Mouse (Mus musculus): ENCODE results near the gene Bank1. TPM values are rescaled to one million over a fixed set of nuclear protein-coding genes. Genes with fewer than 3 reads are reported as not detected.

The Bank1 gene
- polyA plus RNA-seq, 1 experiment: 2.8 TPM

- no peak overlapping the region for H3K4me3 ChIP-seq (ENCODE audit: insufficient read depth, low read length)
- H3K4me1 ChIP-seq (ENCODE audit: control insufficient read depth, insufficient read depth, low read length): no peaks in the 10 kb centered on the region
- H3K27ac ChIP-seq (ENCODE audit: insufficient read depth, low read depth, low read length): no peak overlapping the region
- no peak for TF ChIP-seq CTCF (IDR thresholded peaks at IDR 0.05; ENCODE audit: low read depth, low read length)
Observed at GRCm38 (mm10) chr3:136264969-136265595, 60.8 kb downstream of the Bank1 start.

GRCm38 (mm10) chr3:136257761-136258160 is 68.1 kb downstream of the Bank1 start:
- TF ChIP-seq CTCF (IDR thresholded peaks at IDR 0.05; ENCODE audit: low read depth, low read length) (no peak), POLR2A (IDR thresholded peaks at IDR 0.05; ENCODE audit: borderline replicate concordance, low read depth, low read length) (no peak)
- Histone ChIP-seq H3K27ac (ENCODE audit: insufficient read depth, low read depth, low read length) (no peak overlapping the region), H3K4me1 (ENCODE audit: control insufficient read depth, insufficient read depth, low read length) (peaks cover 10% of the 10 kb centered on the region), H3K4me3 (ENCODE audit: insufficient read depth, low read length) (no peak overlapping the region)

GRCm38 (mm10) chr3:136254713-136255112 is 71.2 kb downstream of the Bank1 start:
- peaks cover 13% of the 10 kb centered on the region for H3K4me1 ChIP-seq (ENCODE audit: control insufficient read depth, insufficient read depth, low read length)
- H3K27ac ChIP-seq (ENCODE audit: insufficient read depth, low read depth, low read length): no peak overlapping the region
- TF ChIP-seq POLR2A (IDR thresholded peaks at IDR 0.05; ENCODE audit: borderline replicate concordance, low read depth, low read length) (no peak), CTCF (IDR thresholded peaks at IDR 0.05; ENCODE audit: low read depth, low read length) (no peak)
- no peak overlapping the region for H3K4me3 ChIP-seq (ENCODE audit: insufficient read depth, low read length)

GRCm38 (mm10) chr3:136252820-136253219 is 73.0 kb downstream of the Bank1 start:
- Histone ChIP-seq H3K4me1 (ENCODE audit: control insufficient read depth, insufficient read depth, low read length) (peaks cover 14% of the 10 kb centered on the region), H3K4me3 (ENCODE audit: insufficient read depth, low read length) (no peak overlapping the region), H3K27ac (ENCODE audit: insufficient read depth, low read depth, low read length) (no peak overlapping the region)
- TF ChIP-seq POLR2A (IDR thresholded peaks at IDR 0.05; ENCODE audit: borderline replicate concordance, low read depth, low read length) (no peak), CTCF (IDR thresholded peaks at IDR 0.05; ENCODE audit: low read depth, low read length) (no peak)

GRCm38 (mm10) chr3:136251578-136251977 is 74.3 kb downstream of the Bank1 start:
- Histone ChIP-seq H3K4me3 (ENCODE audit: insufficient read depth, low read length) (no peak overlapping the region), H3K4me1 (ENCODE audit: control insufficient read depth, insufficient read depth, low read length) (peaks cover 19% of the 10 kb centered on the region), H3K27ac (ENCODE audit: insufficient read depth, low read depth, low read length) (no peak overlapping the region)
- TF ChIP-seq POLR2A (IDR thresholded peaks at IDR 0.05; ENCODE audit: borderline replicate concordance, low read depth, low read length): no peak
- no peak for TF ChIP-seq CTCF (IDR thresholded peaks at IDR 0.05; ENCODE audit: low read depth, low read length)

GRCm38 (mm10) chr3:136247331-136247730 is 78.5 kb downstream of the Bank1 start:
- H3K4me1 ChIP-seq (ENCODE audit: control insufficient read depth, insufficient read depth, low read length): peaks cover 11% of the 10 kb centered on the region
- H3K4me3 ChIP-seq (ENCODE audit: insufficient read depth, low read length): no peak overlapping the region
- TF ChIP-seq POLR2A (IDR thresholded peaks at IDR 0.05; ENCODE audit: borderline replicate concordance, low read depth, low read length): no peak
- TF ChIP-seq CTCF (IDR thresholded peaks at IDR 0.05; ENCODE audit: low read depth, low read length): no peak
- H3K27ac ChIP-seq (ENCODE audit: insufficient read depth, low read depth, low read length): no peak overlapping the region

- no peak overlapping the region for H3K27ac ChIP-seq (ENCODE audit: insufficient read depth, low read depth, low read length)
- no peak for TF ChIP-seq CTCF (IDR thresholded peaks at IDR 0.05; ENCODE audit: low read depth, low read length)
- TF ChIP-seq POLR2A (IDR thresholded peaks at IDR 0.05; ENCODE audit: borderline replicate concordance, low read depth, low read length): no peak
- no peak overlapping the region for H3K4me3 ChIP-seq (ENCODE audit: insufficient read depth, low read length)
- peaks cover 11% of the 10 kb centered on the region for H3K4me1 ChIP-seq (ENCODE audit: control insufficient read depth, insufficient read depth, low read length)
Observed at GRCm38 (mm10) chr3:136244931-136245330, 80.9 kb downstream of the Bank1 start.

- Histone ChIP-seq H3K4me1 (ENCODE audit: control insufficient read depth, insufficient read depth, low read length) (peaks cover 7% of the 10 kb centered on the region), H3K4me3 (ENCODE audit: insufficient read depth, low read length) (no peak overlapping the region), H3K27ac (ENCODE audit: insufficient read depth, low read depth, low read length) (no peak overlapping the region)
- TF ChIP-seq POLR2A (IDR thresholded peaks at IDR 0.05; ENCODE audit: borderline replicate concordance, low read depth, low read length): no peak
- no peak for TF ChIP-seq CTCF (IDR thresholded peaks at IDR 0.05; ENCODE audit: low read depth, low read length)
Observed at GRCm38 (mm10) chr3:136238790-136239189, 87.1 kb downstream of the Bank1 start.

GRCm38 (mm10) chr3:136233507-136233906 is 92.4 kb downstream of the Bank1 start:
- no peak overlapping the region for H3K4me3 ChIP-seq (ENCODE audit: insufficient read depth, low read length)
- no peak overlapping the region for H3K27ac ChIP-seq (ENCODE audit: insufficient read depth, low read depth, low read length)
- H3K4me1 ChIP-seq (ENCODE audit: control insufficient read depth, insufficient read depth, low read length): peaks cover 15% of the 10 kb centered on the region
- TF ChIP-seq CTCF (IDR thresholded peaks at IDR 0.05; ENCODE audit: low read depth, low read length): no peak
- TF ChIP-seq POLR2A (IDR thresholded peaks at IDR 0.05; ENCODE audit: borderline replicate concordance, low read depth, low read length): no peak

- no peak overlapping the region for H3K27ac ChIP-seq (ENCODE audit: insufficient read depth, low read depth, low read length)
- no peak overlapping the region for H3K4me3 ChIP-seq (ENCODE audit: insufficient read depth, low read length)
- no peak for TF ChIP-seq POLR2A (IDR thresholded peaks at IDR 0.05; ENCODE audit: borderline replicate concordance, low read depth, low read length)
- no peak for TF ChIP-seq CTCF (IDR thresholded peaks at IDR 0.05; ENCODE audit: low read depth, low read length)
- peaks cover 13% of the 10 kb centered on the region for H3K4me1 ChIP-seq (ENCODE audit: control insufficient read depth, insufficient read depth, low read length)
Observed at GRCm38 (mm10) chr3:136230602-136231151, 95.2 kb downstream of the Bank1 start.
